Mouse (Mus musculus): ENCODE data around the gene Irgm2.

Gene Irgm2

GRCm38 (mm10) chr11:58261826-58262225, 62.4 kb downstream of the Irgm2 start:
- DNase-seq: no peak

GRCm38 (mm10) chr11:58262336-58262735, 62.9 kb downstream of the Irgm2 start:
- no peak for DNase-seq

GRCm38 (mm10) chr11:58263516-58263915, 64.1 kb downstream of the Irgm2 start:
- DNase-seq: no peak

GRCm38 (mm10) chr11:58264546-58264945, 65.1 kb downstream of the Irgm2 start:
- DNase-seq: no peak

- DNase-seq: no peak
Measured at GRCm38 (mm10) chr11:58268285-58268684, 68.9 kb downstream of the Irgm2 start.

Data from thymus, postnatal 14 days (tissue).